Mouse (Mus musculus) forebrain, embryonic 14.5 days (tissue): ENCODE data around the gene Casc1. TPM values are rescaled to one million over a fixed set of nuclear protein-coding genes. Genes with fewer than 3 reads are reported as not detected.

Source experiments
- ATAC-seq: fragments of 200-750 bp; cut with Nextera tagmentation; 2 replicates; pipeline ENCODE4 v1.8.0; 2017; ENCODE audit warnings: mild to moderate bottlenecking, moderate library complexity
- DNase-seq: peaks from one replicate; pipeline ENCODE4 v3.0.0-alpha.2; 2015; ENCODE audit warnings: low spot score
- H3K27ac ChIP-seq: fragments of 300-500 bp; sonication (generic); 2 replicates; pipeline ENCODE4 v1.5.1; 2014; ENCODE audit warnings: low read depth, mild to moderate bottlenecking, control low read depth, low read length, moderate library complexity
- H3K27me3 ChIP-seq: fragments of 300-500 bp; sonication (generic); replicated peaks from 2 replicates; pipeline ENCODE4 v1.6.1; 2014; ENCODE audit warnings: low read length, control low read depth, mixed read lengths; ENCODE audit not compliant: control insufficient read depth, insufficient read depth
- H3K36me3 ChIP-seq: fragments of 300-500 bp; sonication (generic); 2 replicates; pipeline ENCODE4 v1.6.1; 2014; ENCODE audit warnings: low read length, control low read depth; ENCODE audit not compliant: control insufficient read depth, insufficient read depth
- H3K4me1 ChIP-seq: fragments of 300-500 bp; sonication (generic); 2 replicates; pipeline ENCODE4 v1.6.1; 2014; ENCODE audit warnings: antibody characterized with exemption, low read length, control low read depth; ENCODE audit not compliant: control insufficient read depth, insufficient read depth
- H3K4me2 ChIP-seq: fragments of 300-500 bp; sonication (generic); 2 replicates; pipeline ENCODE4 v1.6.1; 2014; ENCODE audit warnings: mild to moderate bottlenecking, control low read depth, low read length
- H3K4me3 ChIP-seq: fragments of 300-500 bp; sonication (generic); 2 replicates; pipeline ENCODE4 v1.5.1; 2014; ENCODE audit warnings: low read depth, low read length, control low read depth
- H3K9ac ChIP-seq: fragments of 300-500 bp; sonication (generic); 2 replicates; pipeline ENCODE4 v1.6.1; 2014; ENCODE audit warnings: mild to moderate bottlenecking, low read length, control low read depth, moderate library complexity
- H3K9me3 ChIP-seq: fragments of 300-500 bp; sonication (generic); replicated peaks from 2 replicates; pipeline ENCODE4 v1.6.1; 2016; ENCODE audit warnings: low read length, control low read depth, mixed read lengths; ENCODE audit not compliant: control insufficient read depth
- WGBS: fragments of 180-500 bp; shearing (Covaris S2); extraction: QIAGEN DNeasy Blood & Tissue Kit; methylation state at CpG from one replicate; pipeline ENCODE4 v1.1.7; 2014; 5-methylcytosine and 5-hydroxymethylcytosine counted together
- polyA plus RNA-seq: library from polyadenylated mRNA; unstranded; fragments of >200 nt; fragmentation: Nextera tagmentation; extraction: Ambion mirVana; gene quantifications from 2 replicates; pipeline ENCODE4 v1.2.1, GENCODE M21; 2014

The Casc1 gene
- polyA plus RNA-seq, 1 experiment from 2014 or later, result 1.0 TPM

DNA sequence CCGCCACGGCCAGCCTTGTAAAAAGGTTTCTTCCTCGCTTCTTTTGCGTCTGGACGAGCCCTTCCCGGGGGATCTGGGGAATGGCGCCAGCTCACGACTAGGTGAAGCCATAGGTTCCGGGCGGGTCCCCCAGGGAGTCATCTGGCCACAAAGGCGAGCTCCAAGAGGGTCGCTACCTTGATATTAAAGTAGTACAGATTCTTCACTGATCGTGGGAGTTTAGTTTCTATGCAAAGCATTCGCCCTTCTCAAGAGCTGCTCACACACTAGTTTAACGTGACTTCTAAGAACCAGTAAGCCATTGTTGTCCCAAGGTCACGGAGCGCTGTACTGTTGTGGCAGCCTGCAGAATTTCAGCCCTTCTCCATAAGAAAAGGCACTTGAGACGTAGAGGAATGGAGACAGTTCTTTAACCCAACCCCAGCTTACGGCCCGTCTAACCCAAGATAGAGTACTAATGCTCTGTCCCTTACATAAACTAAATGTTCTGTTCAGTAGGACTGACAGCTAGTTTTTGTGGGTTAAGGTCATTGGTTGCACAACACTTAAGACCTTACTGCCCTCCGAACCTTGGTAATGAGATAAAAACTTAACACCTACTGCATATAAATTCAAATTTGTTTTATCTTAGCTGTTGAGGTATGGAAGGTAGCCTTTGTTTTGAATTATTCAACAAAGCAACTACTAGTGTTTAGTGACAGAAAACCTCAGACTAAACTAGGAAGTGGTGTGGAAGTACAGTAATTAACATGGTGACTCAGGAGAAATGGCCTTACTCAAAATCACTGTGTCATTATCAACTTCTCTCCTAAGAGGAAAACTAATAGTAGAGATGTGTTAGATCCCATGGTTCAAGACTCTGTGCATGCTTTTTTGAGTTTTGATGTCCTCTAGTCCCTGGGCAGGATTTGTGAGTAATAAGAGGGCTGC lies 836 bp upstream of the Casc1 start:
- WGBS, result 4% methylated on average over 21 of the region's 21 CpGs
- Histone ChIP-seq H3K27me3 (no peaks in the 10 kb centered on the region), H3K4me2 (peak overlapping the region; percentile 58), H3K4me3 (peak overlapping the region; percentile 45), H3K9me3 (no peaks in the 10 kb centered on the region), H3K27ac (peak overlapping the region; percentile 91), H3K9ac (peak overlapping the region; percentile 74), H3K36me3 (peaks cover 4% of the 10 kb centered on the region; the same call in 1 of the 2 replicates), H3K4me1 (peaks cover 4% of the 10 kb centered on the region; the same call in 1 of the 2 replicates)
- DNase-seq (no peak), ATAC-seq (peak; percentile 44)

DNA sequence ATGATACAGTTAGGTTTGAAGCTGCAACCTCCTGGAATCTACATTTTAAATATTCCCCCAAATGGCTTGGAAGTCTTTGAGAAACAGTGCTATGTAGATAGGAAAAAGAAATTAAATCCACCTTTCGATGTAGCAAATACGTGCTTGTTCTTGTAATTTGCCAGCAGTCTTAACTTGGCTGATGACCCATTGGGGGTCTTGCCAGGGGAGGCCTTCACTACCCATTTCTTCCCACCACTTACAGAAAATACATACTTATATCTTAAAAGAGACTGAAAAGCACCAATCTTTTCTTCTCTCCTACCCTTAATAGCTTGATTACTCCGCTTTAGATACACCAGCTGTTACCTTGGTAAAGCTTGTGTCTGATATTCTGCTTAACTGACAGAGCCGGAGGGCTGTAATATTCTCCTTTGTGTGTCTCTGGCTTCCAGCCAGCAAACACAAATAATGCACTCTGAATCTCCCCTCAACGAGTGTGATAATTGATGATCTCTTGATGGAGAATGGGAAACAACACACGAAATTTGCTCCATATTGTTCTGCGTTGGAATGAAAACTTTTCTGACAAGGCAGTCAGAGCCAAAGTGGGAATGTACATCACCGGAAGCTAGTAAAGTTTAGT lies 637 bp downstream of the Casc1 start:
- ATAC-seq, result peak; percentile 5

DNA sequence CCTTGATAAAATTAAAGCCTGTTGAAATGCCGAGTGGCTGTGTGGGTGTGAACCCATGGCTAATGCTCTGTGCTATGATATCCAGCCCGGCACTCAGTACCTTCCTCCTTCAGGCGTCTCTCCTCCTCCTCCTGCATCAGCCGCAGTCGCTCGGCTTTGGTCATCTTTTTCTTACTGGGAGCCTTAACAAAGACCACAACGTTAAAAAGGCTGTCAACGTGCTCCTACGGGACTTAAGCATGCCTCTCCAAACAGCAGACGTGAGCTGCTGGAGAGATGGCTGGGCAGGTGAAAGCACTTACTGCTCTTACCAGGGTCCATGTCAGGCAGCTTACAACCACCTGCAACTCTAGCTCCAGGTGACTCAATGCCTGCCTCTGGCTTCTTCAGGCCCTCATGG lies 5.7 kb downstream of the Casc1 start:
- DNase-seq (no peak), ATAC-seq (no peak)
- no peak overlapping the region for H3K27ac ChIP-seq
- no peaks in the 10 kb centered on the region for H3K9me3 ChIP-seq
- H3K36me3 ChIP-seq, result no peaks in the 10 kb centered on the region
- H3K4me1 ChIP-seq, result no peaks in the 10 kb centered on the region
- no peak overlapping the region for H3K4me3 ChIP-seq
- H3K4me2 ChIP-seq, result no peak overlapping the region
- WGBS, result 70% methylated on average over 10 of the region's 10 CpGs
- H3K9ac ChIP-seq, result no peak overlapping the region
- no peaks in the 10 kb centered on the region for H3K27me3 ChIP-seq

More for the DNA sequence above, 637 bp downstream of the Casc1 start:
- 20% methylated on average over 8 of the region's 8 CpGs for WGBS
- DNase-seq, result peak; percentile 54
- Histone ChIP-seq H3K9ac (no peak overlapping the region), H3K36me3 (no peaks in the 10 kb centered on the region), H3K4me3 (peak overlapping the region; percentile 45), H3K27me3 (no peaks in the 10 kb centered on the region), H3K27ac (no peak overlapping the region), H3K4me1 (peaks cover 4% of the 10 kb centered on the region; the same call in 1 of the 2 replicates), H3K4me2 (peak overlapping the region; percentile 55), H3K9me3 (no peaks in the 10 kb centered on the region)

DNA sequence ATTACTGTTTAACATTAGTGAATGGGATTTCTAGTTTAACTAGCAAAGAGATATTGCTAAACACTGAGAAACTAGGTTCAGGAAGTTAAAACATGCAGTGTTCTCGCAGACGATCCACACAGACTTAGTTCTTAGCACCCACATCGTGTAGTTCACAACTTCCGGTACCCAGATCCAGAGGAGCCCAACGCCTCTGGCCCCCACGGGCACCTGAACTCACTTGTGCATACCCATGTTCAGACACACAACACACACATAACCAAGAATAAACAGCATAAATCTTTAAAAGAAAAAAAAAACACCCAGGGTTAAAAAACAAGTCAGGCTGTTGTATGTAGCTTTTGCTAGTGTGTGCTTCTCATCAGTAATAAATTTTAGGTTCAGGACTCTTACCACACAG lies 6.4 kb downstream of the Casc1 start:
- H3K27me3 ChIP-seq, result no peaks in the 10 kb centered on the region
- no peaks in the 10 kb centered on the region for H3K4me1 ChIP-seq
- 92% methylated on average over 6 of the region's 6 CpGs for WGBS
- no peak overlapping the region for H3K27ac ChIP-seq
- no peaks in the 10 kb centered on the region for H3K9me3 ChIP-seq
- no peaks in the 10 kb centered on the region for H3K36me3 ChIP-seq
- DNase-seq (no peak), ATAC-seq (no peak)
- H3K9ac ChIP-seq, result no peak overlapping the region
- H3K4me2 ChIP-seq, result no peak overlapping the region
- no peak overlapping the region for H3K4me3 ChIP-seq

DNA sequence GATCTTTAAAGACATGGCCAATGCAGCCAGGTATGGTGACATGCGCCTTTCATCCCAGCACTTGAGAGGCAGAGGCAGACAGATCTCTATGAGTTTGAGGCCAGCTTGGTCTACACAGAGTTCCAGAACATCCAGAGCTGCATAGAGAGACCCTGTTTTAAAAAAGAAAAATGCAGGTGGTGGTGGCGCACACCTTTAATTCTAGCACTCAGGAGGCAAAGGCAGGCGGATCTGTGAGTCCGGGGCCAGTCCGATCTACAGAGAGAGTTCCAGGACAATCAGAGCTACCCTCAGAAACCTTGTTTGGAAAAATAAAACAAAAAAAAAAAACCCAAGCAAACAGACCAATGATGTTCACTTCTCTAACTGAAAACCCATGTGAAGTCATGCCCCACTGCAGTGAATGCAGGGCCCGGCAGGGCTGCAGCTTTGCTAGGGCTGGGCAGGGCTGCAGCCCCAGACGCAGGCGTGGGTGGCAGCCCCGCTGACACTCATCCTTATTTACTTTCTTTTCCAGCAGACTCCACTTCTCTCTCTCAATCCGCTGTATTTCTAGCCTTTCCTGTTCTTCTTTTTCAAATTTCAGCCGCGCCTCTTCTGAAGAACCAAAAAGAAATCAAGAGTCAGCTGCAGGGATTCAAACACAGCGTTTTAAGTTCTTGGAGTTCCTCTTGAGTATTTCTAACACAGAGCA lies 8.2 kb downstream of the Casc1 start:
- H3K9ac ChIP-seq, result no peak overlapping the region
- no peak overlapping the region for H3K27ac ChIP-seq
- no peak for DNase-seq
- no peak for ATAC-seq
- H3K4me2 ChIP-seq, result no peak overlapping the region
- H3K9me3 ChIP-seq, result no peaks in the 10 kb centered on the region
- 85% methylated on average over 13 of the region's 13 CpGs for WGBS
- H3K4me1 ChIP-seq, result no peaks in the 10 kb centered on the region
- no peaks in the 10 kb centered on the region for H3K27me3 ChIP-seq
- H3K36me3 ChIP-seq, result no peaks in the 10 kb centered on the region
- H3K4me3 ChIP-seq, result no peak overlapping the region

DNA sequence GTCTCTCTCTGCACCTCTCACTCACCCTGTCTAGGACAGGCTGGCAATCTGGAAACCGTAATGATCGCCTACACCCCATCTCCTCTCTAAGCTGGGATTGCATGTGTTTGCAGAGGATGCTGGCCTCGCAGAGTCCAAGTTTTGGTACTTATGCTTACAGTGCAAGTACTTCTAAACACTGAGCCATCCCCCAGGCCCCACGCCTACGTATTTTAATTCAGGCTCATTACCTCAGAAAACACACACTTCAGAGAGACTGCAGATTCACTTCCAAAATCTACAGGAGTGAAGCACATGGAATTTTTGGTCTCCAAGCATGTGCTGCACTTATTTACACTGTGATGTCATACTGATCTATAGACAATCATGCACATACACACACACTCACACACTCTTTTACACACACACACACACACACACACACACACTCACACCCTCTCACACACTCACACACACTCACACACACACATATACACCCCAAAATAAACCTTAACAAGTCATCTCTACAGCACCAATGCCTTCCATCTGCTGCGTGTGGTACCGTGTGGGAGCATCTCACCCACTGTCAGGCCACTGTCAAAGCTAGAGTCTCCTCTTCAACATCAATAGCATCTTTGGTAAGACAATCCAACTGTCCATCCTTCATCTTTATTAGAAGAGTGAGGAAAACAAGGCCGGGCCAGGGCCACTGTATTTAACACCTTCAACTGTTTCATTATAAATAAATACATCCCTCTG lies 12.7 kb downstream of the Casc1 start:
- H3K9me3 ChIP-seq, result no peaks in the 10 kb centered on the region
- WGBS, result 95% methylated on average over 8 of the region's 8 CpGs
- no peak overlapping the region for H3K4me3 ChIP-seq
- DNase-seq (no peak), ATAC-seq (no peak)
- H3K4me1 ChIP-seq, result no peaks in the 10 kb centered on the region
- H3K4me2 ChIP-seq, result no peak overlapping the region
- H3K9ac ChIP-seq, result no peak overlapping the region
- no peak overlapping the region for H3K27ac ChIP-seq
- no peaks in the 10 kb centered on the region for H3K27me3 ChIP-seq
- H3K36me3 ChIP-seq, result no peaks in the 10 kb centered on the region

DNA sequence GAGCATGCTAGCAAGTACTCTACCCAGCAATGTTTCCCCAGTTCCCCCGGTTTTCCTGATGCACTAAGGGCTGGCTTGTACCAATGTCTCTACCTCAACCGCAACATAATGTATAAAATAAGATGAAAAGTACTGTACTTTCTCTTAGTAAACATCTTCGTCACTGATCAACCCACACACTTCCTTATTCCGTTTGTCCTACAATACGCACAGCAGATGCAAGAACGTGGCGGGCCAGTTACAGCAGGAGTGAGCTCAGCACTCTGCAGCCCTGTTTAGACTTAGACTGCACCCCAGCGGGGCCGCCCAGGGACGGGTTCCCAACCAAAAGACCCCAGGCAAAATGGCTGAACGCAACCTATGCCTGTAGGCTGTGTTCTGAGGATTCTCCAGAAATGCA lies 17.4 kb downstream of the Casc1 start:
- H3K36me3 ChIP-seq, result no peaks in the 10 kb centered on the region
- no peaks in the 10 kb centered on the region for H3K4me1 ChIP-seq
- H3K4me3 ChIP-seq, result no peak overlapping the region
- H3K27me3 ChIP-seq, result no peaks in the 10 kb centered on the region
- WGBS, result 84% methylated on average over 11 of the region's 11 CpGs
- no peak for DNase-seq
- no peak for ATAC-seq
- H3K27ac ChIP-seq, result no peak overlapping the region
- no peak overlapping the region for H3K4me2 ChIP-seq
- H3K9me3 ChIP-seq, result no peaks in the 10 kb centered on the region
- H3K9ac ChIP-seq, result no peak overlapping the region

DNA sequence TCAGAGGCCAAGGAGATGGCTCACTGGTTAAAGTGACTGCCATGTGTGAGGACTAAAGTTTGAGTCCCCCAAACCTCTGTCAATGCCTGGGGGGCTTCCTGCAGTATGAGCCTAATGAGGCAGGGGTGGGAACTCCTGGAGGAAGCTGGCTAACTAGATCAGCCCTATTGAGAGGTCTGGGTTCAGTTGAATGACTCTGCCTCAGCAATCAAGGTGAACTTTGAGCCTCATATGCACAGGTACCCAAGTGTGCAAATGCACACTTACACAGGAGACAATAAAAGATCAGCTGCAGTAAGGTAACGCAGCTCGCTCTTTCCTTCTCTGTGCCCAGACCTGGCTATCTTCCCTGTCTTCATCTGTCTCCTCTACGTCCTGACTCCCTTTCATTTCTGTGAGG lies 17.8 kb downstream of the Casc1 start:
- Histone ChIP-seq H3K36me3 (no peaks in the 10 kb centered on the region), H3K27me3 (no peaks in the 10 kb centered on the region), H3K4me2 (no peak overlapping the region), H3K9ac (no peak overlapping the region), H3K27ac (no peak overlapping the region), H3K9me3 (no peaks in the 10 kb centered on the region), H3K4me1 (no peaks in the 10 kb centered on the region), H3K4me3 (no peak overlapping the region)
- 83% methylated on average over 3 of the region's 3 CpGs for WGBS
- ATAC-seq, result no peak
- no peak for DNase-seq
